ENCODE assay signal across 8 mouse cellular contexts in the genomic region with DNA sequence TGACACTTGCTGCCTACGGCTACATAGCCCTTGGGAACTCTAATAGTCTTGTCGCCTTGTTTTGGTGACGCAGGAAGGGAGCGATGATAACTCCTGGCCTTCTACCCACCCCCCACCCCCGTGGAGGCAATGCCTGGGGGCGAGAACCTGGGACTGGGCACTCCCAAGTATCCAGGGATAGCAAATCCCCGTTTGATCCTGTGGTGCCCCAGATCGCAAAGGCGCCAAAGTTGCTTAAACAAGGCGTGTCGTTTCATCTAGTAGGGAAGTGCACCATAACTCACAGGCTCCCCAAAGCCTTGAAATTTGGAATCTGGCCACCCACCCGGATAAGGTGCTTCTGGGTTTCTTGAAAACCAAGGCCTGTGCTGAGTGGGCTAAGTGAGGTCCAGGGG. TPM values are rescaled to one million over a fixed set of nuclear protein-coding genes. Genes with fewer than 3 reads are reported as not detected.
DNase-seq lines count a peak whose midpoint lies in the region; ATAC-seq lines count a peak whose summit lies in the region.

No protein-coding gene starts in this region.

- H3K36me3 ChIP-seq in forebrain, embryonic 16.5 days (ENCODE audit: control insufficient read depth, insufficient read depth), result no peaks in the 10 kb centered on the region
- H3K36me3 ChIP-seq in limb, embryonic 11.5 days (ENCODE audit: control insufficient read depth, insufficient read depth, low read length), result no peaks in the 10 kb centered on the region
- peaks cover 4% of the 10 kb centered on the region; the same call in 1 of the 2 replicates for H3K36me3 ChIP-seq in midbrain, embryonic 15.5 days (replicated peaks)

- under 1% methylated on average over 12 of the region's 12 CpGs for WGBS in forebrain, embryonic 16.5 days
- 2% methylated on average over 12 of the region's 12 CpGs for WGBS in limb, embryonic 11.5 days
- WGBS in midbrain, embryonic 15.5 days, result under 1% methylated on average over 12 of the region's 12 CpGs

- peak overlapping the region; percentile 63 for H3K4me2 ChIP-seq in forebrain, embryonic 16.5 days (ENCODE audit: low read length)
- H3K4me2 ChIP-seq in limb, embryonic 11.5 days (ENCODE audit: low read depth, severe bottlenecking), result peak overlapping the region; percentile 73
- peak overlapping the region; percentile 85 for H3K4me2 ChIP-seq in midbrain, embryonic 15.5 days

- peaks cover 20% of the 10 kb centered on the region for H3K4me1 ChIP-seq in forebrain, embryonic 16.5 days (replicated peaks; ENCODE audit: control insufficient read depth, insufficient read depth, low read length)
- peaks cover 17% of the 10 kb centered on the region for H3K4me1 ChIP-seq in limb, embryonic 11.5 days (ENCODE audit: control insufficient read depth, insufficient read depth, low read length)
- peaks cover 23% of the 10 kb centered on the region for H3K4me1 ChIP-seq in midbrain, embryonic 15.5 days

- peak; percentile 70 for ATAC-seq in forebrain, embryonic 16.5 days
- ATAC-seq in limb, embryonic 11.5 days (ENCODE audit: insufficient number of reproducible peaks, low FRiP score, low TSS enrichment, low read depth), result peak; percentile 24; the same call in 1 of the 2 replicates
- peak; percentile 69 for ATAC-seq in midbrain, embryonic 15.5 days (replicated peaks)

- H3K27ac ChIP-seq in forebrain, embryonic 16.5 days (ENCODE audit: low read length), result peak overlapping the region; percentile 46
- H3K27ac ChIP-seq in limb, embryonic 11.5 days (replicated peaks; ENCODE audit: low read depth, low read length), result peak overlapping the region; percentile 61; the same call in 1 of the 2 replicates
- peak overlapping the region; percentile 65 for H3K27ac ChIP-seq in midbrain, embryonic 15.5 days

- no peaks in the 10 kb centered on the region for H3K9me3 ChIP-seq in forebrain, embryonic 16.5 days (ENCODE audit: control insufficient read depth, low read length)
- no peaks in the 10 kb centered on the region for H3K9me3 ChIP-seq in limb, embryonic 11.5 days (ENCODE audit: control insufficient read depth, low read length)
- no peaks in the 10 kb centered on the region for H3K9me3 ChIP-seq in midbrain, embryonic 15.5 days

- DNase-seq in cerebellum, adult 11 months, result peak; percentile 49
- no peak for DNase-seq in cerebellum, postnatal 25 days
- DNase-seq in spleen, postnatal 4 days (ENCODE audit: low spot score in 2 of 2), result peak; percentile 22 to 71
- no peak for DNase-seq in spleen, postnatal 36 days (ENCODE audit: low spot score in 2 of 2)
- DNase-seq in limb, embryonic 11.5 days (ENCODE audit: low spot score), result no peak
- no peak for DNase-seq in c-Kit-positive CD71-positive TER-119-positive erythroid progenitor cells, embryonic 14.5 days (ENCODE audit: low spot score)

- H3K9ac ChIP-seq in forebrain, embryonic 16.5 days (replicated peaks; ENCODE audit: low read depth, low read length), result peak overlapping the region; percentile 75
- H3K9ac ChIP-seq in limb, embryonic 11.5 days (ENCODE audit: low read length), result peak overlapping the region; percentile 71
- peak overlapping the region; percentile 74 for H3K9ac ChIP-seq in midbrain, embryonic 15.5 days

- peak overlapping the region; percentile 67 for H3K4me3 ChIP-seq in forebrain, embryonic 16.5 days (replicated peaks; ENCODE audit: low read length)
- H3K4me3 ChIP-seq in limb, embryonic 11.5 days (ENCODE audit: low read depth, low read length), result peak overlapping the region; percentile 62
- H3K4me3 ChIP-seq in midbrain, embryonic 15.5 days, result peak overlapping the region; percentile 70

- no peaks in the 10 kb centered on the region; the same call in 1 of the 2 replicates for H3K27me3 ChIP-seq in forebrain, embryonic 16.5 days (replicated peaks; ENCODE audit: control insufficient read depth, insufficient read depth, low read length)
- H3K27me3 ChIP-seq in limb, embryonic 11.5 days (ENCODE audit: control insufficient read depth, insufficient read depth, low read length), result no peaks in the 10 kb centered on the region
- no peaks in the 10 kb centered on the region for H3K27me3 ChIP-seq in midbrain, embryonic 15.5 days (replicated peaks)

RNA-seq across cellular contexts. Expression of a gene that starts 0.3 kb away (rescaled TPM):
- 83.0 and 89.0 TPM in 2 replicates for polyA plus RNA-seq in forebrain, embryonic 16.5 days (2015; fragmentation: Nextera tagmentation; extraction: Ambion mirVana)
- polyA plus RNA-seq in limb, embryonic 11.5 days (2014; fragmentation: Nextera tagmentation; extraction: Ambion mirVana), result 124 and 127 TPM in 2 replicates
- polyA plus RNA-seq in midbrain, embryonic 15.5 days (2015; fragmentation: Nextera tagmentation; extraction: Ambion mirVana), result 57.3 and 58.1 TPM in 2 replicates

RNA-seq across cellular contexts. Expression of a gene that starts 9.2 kb away (rescaled TPM):
- polyA plus RNA-seq in forebrain, embryonic 16.5 days (2015; fragmentation: Nextera tagmentation; extraction: Ambion mirVana), result 9.1 and 12.3 TPM in 2 replicates
- 0.27 TPM in 1 of 2 replicates, not detected in the other for polyA plus RNA-seq in limb, embryonic 11.5 days (2014; fragmentation: Nextera tagmentation; extraction: Ambion mirVana)
- polyA plus RNA-seq in midbrain, embryonic 15.5 days (2015; fragmentation: Nextera tagmentation; extraction: Ambion mirVana), result 6.8 and 7.6 TPM in 2 replicates

RNA-seq across cellular contexts. Expression of a gene that starts 19.8 kb away (rescaled TPM):
- polyA plus RNA-seq in forebrain, embryonic 16.5 days (2015; fragmentation: Nextera tagmentation; extraction: Ambion mirVana), result 0.09 and 0.15 TPM in 2 replicates
- not detected in 2 replicates for polyA plus RNA-seq in limb, embryonic 11.5 days (2014; fragmentation: Nextera tagmentation; extraction: Ambion mirVana)
- polyA plus RNA-seq in midbrain, embryonic 15.5 days (2015; fragmentation: Nextera tagmentation; extraction: Ambion mirVana), result 0.06 TPM in 1 of 2 replicates, not detected in the other

RNA-seq across cellular contexts. Expression of a gene that starts 57.9 kb away (rescaled TPM):
- 0.10 TPM in 1 of 2 replicates, not detected in the other for polyA plus RNA-seq in forebrain, embryonic 16.5 days (2015; fragmentation: Nextera tagmentation; extraction: Ambion mirVana)
- 0.09 and 0.11 TPM in 2 replicates for polyA plus RNA-seq in limb, embryonic 11.5 days (2014; fragmentation: Nextera tagmentation; extraction: Ambion mirVana)
- 0.31 TPM in 1 of 2 replicates, not detected in the other for polyA plus RNA-seq in midbrain, embryonic 15.5 days (2015; fragmentation: Nextera tagmentation; extraction: Ambion mirVana)

Comparison
In these comparisons a context has a peak if more than half of its experiments do, and no peak if none do; other contexts are left out.
1. DNase-seq: peak in cerebellum, adult 11 months (single experiment) and spleen, postnatal 4 days (2 of 2); none in cerebellum, postnatal 25 days (0 of 2), spleen, postnatal 36 days (0 of 2), limb, embryonic 11.5 days (single experiment) and c-Kit-positive CD71-positive TER-119-positive erythroid progenitor cells, embryonic 14.5 days (single experiment).
2. Peak in every context shown above with its lines, with median percentiles within 50 percentile points of each other: ATAC-seq, H3K27ac ChIP-seq, H3K4me2 ChIP-seq, H3K4me3 ChIP-seq and H3K9ac ChIP-seq.